Mouse (Mus musculus) urinary bladder, postnatal 36 days (tissue): ENCODE measurements around the gene Mogat2.
A peak's percentile ranks its signal among the peaks of the same experiment; 100 is the strongest.

ENCODE experiments used
- DNase-seq, 2 experiments: peaks; one replicate each; pipeline ENCODE4 v3.0.0; 2022; ENCODE audit warnings: low spot score in 2 of 2, mixed read lengths in 1 of 2

Mogat2 gene

DNA sequence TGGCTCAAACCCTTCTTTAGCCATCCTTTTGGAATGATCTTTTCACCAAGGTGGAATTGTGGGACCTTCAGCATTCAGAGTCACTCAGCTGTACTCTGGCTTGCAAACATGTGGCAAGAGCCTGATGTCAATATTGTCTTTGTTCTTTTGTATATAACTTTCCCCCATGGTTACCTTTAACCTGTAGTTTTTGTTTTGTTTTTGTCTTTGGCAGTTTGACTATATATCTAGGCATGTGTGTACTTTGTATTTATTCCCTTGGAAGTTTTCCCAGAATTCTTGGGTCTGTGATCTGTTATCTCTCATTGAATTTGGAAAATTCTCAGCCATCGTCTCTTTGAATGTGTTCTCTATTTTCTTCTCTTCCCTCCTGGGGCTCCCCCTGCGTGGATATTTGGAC lies 43.9 kb downstream of the Mogat2 start:
- DNase-seq, result no peak

DNA sequence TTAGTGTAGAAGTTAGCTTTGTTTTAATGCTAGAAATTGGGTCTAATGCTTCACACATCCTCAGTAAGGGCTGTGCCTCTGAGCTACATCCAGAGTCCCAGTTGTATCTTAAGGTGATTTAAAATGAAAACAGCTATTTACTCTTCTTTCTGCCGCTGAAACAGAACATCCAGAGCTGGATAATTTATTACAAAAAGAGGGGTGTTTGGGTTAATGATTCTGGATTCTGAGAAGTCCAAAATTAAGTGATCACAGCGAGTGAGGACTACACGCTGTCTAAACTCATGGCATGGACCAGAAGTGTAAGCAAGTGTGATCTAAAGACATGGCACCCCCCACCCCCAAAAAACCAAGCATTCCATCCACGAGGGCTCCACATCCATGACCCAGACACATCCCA lies 44.5 kb downstream of the Mogat2 start:
- no peak for DNase-seq

- DNase-seq, result no peak
These were observed 47.0 kb downstream of the Mogat2 start for GRCm38 (mm10) chr7:99191411-99191810.

DNA sequence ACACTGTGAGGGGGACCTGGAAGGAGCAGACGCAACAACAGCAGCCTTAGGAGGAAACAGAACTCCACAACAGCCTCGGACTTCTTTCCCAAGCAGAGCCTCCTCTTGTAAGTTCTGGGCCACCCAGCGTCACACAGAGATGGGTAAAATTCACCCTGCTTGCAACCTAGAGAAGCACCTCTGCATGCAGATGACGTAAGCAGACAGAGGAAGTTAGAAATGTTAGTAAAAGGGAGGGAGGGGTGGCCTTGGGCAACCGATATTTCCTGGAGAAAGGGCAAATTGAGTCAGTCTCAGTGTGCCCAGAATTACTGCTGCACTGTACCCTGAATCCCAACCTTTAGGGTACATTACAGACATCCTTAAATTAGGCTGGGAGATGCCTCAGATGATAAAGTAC lies 48.5 kb downstream of the Mogat2 start:
- DNase-seq, result no peak

DNA sequence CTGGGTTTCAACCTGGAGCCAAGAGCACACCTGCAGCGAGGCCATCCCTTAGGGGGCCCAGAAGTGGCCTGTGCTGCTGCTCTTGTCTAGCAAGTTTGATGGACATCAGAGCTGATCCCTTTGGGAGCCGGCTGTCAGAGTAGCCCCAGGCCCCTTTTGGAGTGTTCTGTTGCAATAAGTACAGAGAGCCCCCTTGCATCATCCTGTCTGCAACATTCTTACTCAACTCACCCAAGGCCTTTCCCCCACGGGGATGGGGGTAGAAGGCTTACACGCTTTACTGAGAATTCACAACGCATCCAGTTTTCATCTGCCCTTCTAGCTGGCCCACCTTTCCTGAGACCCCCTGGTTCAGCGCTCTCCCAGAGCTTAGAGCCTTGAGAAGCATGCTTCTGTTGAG lies 49.8 kb downstream of the Mogat2 start:
- no peak for DNase-seq

- DNase-seq, result peak in 1 of 2 experiments; percentile 29
These were observed 51.0 kb downstream of the Mogat2 start for GRCm38 (mm10) chr7:99187451-99187850.

DNA sequence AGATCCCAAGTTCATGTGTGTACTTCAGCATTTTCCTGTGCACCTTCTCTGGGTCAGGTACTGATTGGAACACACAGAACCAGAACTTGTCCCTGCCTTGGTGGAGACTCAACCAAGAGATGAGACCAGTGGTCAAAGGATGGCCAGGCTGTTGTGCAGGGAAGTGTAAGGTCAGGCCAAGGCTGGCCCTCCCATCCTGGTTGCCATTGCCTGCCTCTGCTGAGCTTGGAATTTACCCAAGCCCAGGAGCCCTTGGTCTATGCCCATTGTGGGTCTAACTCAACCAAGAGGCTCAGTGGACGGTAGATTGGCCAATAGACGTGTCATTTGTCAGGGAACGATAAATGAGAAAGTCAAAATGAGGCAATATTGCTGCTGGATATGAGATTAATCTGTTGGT lies 53.0 kb downstream of the Mogat2 start:
- DNase-seq, result peak in 1 of 2 experiments; percentile 9

DNA sequence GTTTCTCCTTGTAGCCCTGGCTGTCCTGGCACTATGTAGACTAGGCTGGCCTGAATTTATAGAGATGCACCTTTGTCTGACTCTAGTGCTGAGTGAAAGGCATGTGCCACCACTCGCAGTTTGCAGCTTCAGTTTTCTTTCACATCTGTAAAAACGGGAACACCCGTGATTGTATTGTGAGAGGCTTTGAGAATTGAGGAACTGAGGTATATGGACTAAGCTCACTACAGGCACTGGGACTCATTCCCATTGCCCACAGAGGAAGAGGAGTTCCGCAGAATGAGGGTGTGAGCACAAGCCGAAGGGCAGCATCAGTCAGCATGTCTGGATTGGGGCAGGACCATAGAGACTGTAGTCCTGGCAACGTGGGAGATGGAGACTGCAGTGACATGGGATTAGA lies 54.7 kb downstream of the Mogat2 start:
- peak in 1 of 2 experiments; percentile 2 for DNase-seq

- DNase-seq, result peak; percentile 89 to 90
These were observed 55.8 kb downstream of the Mogat2 start, which contains the start of gene Dgat2 for GRCm38 (mm10) chr7:99182432-99183172. Dgat2 (minus strand) TSS chr7:99182719.

DNA sequence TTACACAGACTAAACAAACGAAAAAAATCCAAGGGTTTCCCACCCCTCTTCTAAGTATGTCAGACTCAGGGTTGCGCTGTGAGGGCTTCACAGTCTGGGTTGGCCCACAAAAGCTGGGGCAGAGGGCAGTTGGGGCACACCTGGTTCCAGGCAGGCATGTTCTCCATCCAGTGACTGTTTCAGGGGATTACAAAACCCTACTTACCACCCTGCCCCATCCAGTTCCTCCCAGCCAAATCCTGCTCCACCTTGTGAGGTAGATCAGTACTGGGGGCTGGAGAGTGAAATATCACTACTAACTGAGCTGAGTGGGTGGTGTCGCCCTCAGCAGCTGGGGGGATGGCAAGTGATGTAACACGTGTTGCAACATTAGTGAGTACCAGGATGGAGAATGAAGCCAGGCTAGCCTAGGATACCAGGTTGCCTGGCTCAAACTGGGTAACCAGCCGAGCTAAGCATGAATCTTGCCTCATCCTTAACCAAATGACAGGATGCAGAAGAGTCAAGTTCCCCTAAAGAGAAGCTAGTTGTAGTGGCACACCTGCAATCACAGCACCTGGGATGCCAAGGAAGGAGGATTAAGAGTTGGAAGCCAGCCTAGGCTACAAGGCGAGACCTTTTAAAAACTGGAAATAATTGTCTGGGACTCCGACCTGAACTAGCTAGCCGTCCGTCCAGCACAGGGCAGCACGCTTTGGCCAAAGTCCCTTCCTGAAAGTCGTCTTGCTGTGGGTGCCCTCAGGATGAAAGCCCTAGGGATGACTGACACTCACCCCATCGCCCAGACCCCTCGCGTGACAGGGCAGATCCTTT lies 56.6 kb downstream of the Mogat2 start:
- DNase-seq, result peak in 1 of 2 experiments; percentile 27

DNA sequence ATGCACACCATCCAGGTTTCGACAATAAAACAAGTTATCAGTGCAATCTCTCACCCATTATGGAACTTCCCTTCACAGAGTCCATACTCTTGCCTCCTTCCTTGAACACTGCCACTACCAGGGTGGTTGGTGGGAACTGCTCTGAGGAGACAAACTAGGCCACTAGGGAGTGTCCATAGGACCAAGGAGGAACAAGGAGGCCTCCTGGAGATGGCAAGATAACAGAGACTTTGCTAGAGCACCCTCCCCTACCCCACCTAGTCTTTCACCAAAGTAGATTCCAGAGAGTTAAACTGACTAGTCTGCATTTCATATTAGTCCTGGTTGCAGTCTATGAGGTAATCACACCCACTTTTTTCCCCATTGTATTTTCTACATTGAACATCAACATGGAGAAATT lies 58.3 kb downstream of the Mogat2 start:
- DNase-seq, result peak in 1 of 2 experiments; percentile 0

- no peak for DNase-seq
These were observed 59.1 kb downstream of the Mogat2 start for GRCm38 (mm10) chr7:99179271-99179670.

DNA sequence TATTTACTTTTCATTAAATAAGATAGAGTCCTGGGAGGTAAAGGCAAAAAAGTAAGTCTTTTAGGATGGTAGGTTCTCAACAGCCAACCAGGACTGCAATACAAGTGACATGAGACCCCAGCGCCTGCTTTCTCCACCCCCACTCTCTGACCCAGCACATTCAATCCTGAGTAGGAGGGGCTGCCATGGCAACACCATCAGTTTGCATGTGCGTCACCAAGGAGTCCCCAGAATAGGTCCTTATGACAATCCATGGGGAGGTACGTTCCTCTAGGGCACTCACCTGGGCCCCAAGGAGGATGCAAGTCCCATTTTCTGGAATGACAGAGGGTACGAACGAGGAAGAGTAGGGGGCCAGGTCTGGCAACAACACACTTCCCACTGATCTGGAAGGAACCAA lies 61.0 kb downstream of the Mogat2 start:
- DNase-seq, result no peak

GRCm38 (mm10) chr7:99175666-99176065 lies 62.8 kb downstream of the Mogat2 start:
- DNase-seq, result no peak

GRCm38 (mm10) chr7:99175118-99175517 lies 63.3 kb downstream of the Mogat2 start:
- peak in 1 of 2 experiments; percentile 10 for DNase-seq

GRCm38 (mm10) chr7:99174006-99174405 lies 64.4 kb downstream of the Mogat2 start:
- peak in 1 of 2 experiments; percentile 0 for DNase-seq

DNA sequence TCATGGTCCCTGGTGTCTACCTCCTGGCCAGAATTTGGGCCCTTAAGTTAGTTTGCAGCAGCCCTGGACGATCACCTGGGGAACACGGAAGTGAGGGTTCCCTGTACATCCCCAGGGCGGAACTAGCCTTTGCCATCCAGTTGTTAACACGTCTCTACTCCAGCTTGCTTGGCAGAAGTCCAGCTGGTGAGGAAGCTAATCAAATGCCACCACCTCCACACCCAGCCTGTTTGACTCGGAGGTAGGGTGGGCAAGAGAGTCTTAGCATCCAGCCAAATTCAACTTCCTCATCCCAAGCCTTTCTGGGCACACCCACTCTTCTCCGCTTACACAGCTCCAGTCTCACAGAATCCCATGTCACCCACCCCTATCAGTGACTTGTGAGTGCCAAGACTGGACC lies 65.5 kb downstream of the Mogat2 start:
- peak in 1 of 2 experiments; percentile 27 for DNase-seq

DNA sequence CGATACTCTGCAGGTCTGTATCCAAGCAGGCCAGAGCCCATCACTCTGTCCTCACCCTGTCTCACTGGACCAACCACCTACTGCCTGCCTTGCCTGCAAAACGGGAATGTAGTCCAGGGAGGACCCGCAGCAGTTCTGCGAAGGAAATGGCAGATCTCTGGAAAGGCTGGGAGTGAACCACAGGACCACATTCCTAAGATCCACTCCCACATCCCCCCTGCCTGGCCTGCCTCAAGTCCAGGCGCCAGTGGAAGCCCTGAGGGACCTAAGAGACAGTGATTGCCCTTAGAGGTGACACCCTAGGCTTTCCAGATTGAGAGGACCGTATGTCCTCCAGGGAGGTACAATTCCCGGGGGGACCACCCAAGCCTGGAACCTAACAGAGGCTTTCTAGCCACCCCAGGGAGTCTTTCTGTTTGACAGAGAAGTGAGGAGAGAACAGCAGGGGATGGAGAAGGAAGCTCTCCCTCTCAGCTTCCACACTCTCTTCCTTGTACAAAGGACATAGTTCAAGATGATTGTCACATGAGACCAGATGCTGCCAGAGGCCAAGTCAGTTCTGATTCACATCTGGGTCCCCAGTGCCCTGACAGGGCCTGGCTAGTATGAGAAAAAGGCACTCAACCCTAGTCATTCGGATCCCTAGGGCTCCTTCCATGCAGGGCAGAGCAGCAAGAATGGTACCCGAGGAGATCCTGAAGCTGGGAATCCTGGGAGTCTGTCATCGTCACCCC lies 66.5 kb downstream of the Mogat2 start:
- peak in 1 of 2 experiments; percentile 1 for DNase-seq

DNA sequence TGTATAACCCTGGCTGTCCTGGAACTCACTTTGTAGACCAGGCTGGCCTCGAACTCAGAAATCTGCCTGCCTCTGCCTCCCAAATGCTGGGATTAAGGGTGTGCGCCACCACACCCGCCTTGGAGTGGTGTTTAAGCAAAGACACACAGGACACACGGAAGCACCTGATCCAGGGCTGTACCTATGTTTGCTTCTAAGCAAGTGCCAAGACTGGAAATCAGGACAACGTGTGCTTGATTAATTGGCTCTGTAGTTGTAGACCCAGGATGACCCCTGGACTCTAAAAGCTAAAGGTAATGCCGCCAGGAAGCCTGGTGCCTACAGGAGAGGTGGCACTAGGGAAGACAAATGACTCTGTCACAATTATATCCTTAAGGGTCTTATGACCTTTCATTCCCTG lies 67.9 kb downstream of the Mogat2 start:
- no peak for DNase-seq

DNA sequence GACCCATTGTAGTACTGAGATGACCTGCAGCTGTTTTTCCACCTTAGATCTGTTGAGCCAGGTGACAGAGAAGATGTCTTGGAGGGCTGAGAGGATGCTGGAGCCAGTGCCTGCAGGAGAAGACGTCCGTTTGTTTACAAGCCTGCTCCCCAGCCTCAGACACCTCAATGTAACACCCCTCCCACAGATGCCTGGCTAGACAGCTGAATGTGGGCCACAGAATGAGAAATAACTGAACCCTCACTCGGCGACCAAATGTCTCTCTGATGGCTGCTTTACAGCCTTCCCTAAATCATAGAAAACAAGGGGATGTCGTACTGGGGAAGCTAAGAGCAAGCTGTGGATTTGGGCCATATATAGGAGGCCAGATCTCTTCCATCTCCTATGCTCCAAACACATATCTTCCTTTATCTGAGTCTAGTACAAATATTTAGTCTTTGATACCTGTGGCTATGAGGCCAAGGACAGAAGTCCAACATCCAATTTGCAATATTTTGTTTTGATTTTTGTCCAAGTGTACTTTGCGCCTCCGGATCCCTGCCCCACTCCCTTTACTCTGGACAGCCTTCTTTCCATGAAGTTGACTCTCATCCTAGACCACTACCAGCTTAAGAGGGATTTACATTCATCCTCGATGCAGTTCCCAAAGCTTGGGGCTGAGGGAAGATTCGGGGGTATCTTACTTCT lies 68.6 kb downstream of the Mogat2 start:
- no peak for DNase-seq
